Mouse (Mus musculus) liver, embryonic 11.5 days (tissue): Measurements from ENCODE around the gene Sass6. TPM values are rescaled to one million over a fixed set of nuclear protein-coding genes. Genes with fewer than 3 reads are reported as not detected.
"Not testable (repeated sequence)": the region's sequence is repeated elsewhere in the genome, so short reads cannot be mapped to it uniquely, and the experiment has no call there.

Experiments used
- ATAC-seq: fragments of 200-750 bp; cut with Nextera tagmentation; replicated peaks from 2 replicates; pipeline ENCODE4 v1.8.0; 2017; ENCODE audit warnings: moderate number of reproducible peaks, mild to moderate bottlenecking, moderate TSS enrichment, moderate library complexity; ENCODE audit not compliant: low FRiP score
- DNase-seq: peaks from one replicate; pipeline ENCODE4 v3.0.0-alpha.2; 2017; ENCODE audit warnings: low spot score
- H3K27ac ChIP-seq: fragments of 300-500 bp; sonication (generic); 2 replicates; pipeline ENCODE4 v1.5.1; 2014; ENCODE audit warnings: mild to moderate bottlenecking, low read depth, low read length, control low read depth
- H3K27me3 ChIP-seq: fragments of 300-500 bp; sonication (generic); replicated peaks from 2 replicates; pipeline ENCODE4 v1.6.1; 2014; ENCODE audit warnings: low read length, mixed read lengths; ENCODE audit not compliant: control insufficient read depth, insufficient read depth
- H3K36me3 ChIP-seq: fragments of 300-500 bp; sonication (generic); 2 replicates; pipeline ENCODE4 v1.6.1; 2014; ENCODE audit warnings: mild to moderate bottlenecking, low read length, moderate library complexity, mixed read lengths; ENCODE audit not compliant: control insufficient read depth, insufficient read depth
- H3K4me1 ChIP-seq: fragments of 300-500 bp; sonication (generic); replicated peaks from 2 replicates; pipeline ENCODE4 v1.6.1; 2014; ENCODE audit warnings: low read length, mixed read lengths; ENCODE audit not compliant: control insufficient read depth, insufficient read depth
- H3K4me2 ChIP-seq: fragments of 300-500 bp; sonication (generic); 2 replicates; pipeline ENCODE4 v1.6.1; 2014; ENCODE audit warnings: mild to moderate bottlenecking, control low read depth, moderate library complexity
- H3K4me3 ChIP-seq: fragments of 300-500 bp; sonication (generic); 2 replicates; pipeline ENCODE4 v1.5.1; 2014; ENCODE audit warnings: low read depth, low read length, control low read depth
- H3K9ac ChIP-seq: fragments of 300-500 bp; sonication (generic); 2 replicates; pipeline ENCODE4 v1.6.1; 2014; ENCODE audit warnings: low read depth, low read length, control low read depth
- H3K9me3 ChIP-seq: fragments of 300-500 bp; sonication (generic); 2 replicates; pipeline ENCODE4 v1.6.1; 2016; ENCODE audit warnings: low read length, inconsistent platforms, mixed read lengths; ENCODE audit not compliant: control insufficient read depth
- WGBS: fragments of 180-500 bp; shearing (Covaris S2); extraction: QIAGEN DNeasy Blood & Tissue Kit; methylation state at CpG from one replicate; pipeline ENCODE4 v1.1.7; 2014; 5-methylcytosine and 5-hydroxymethylcytosine counted together
- polyA plus RNA-seq: library from polyadenylated mRNA; unstranded; fragments of >200 nt; fragmentation: Nextera tagmentation; extraction: Ambion mirVana; gene quantifications from 2 replicates; pipeline ENCODE4 v1.2.1, GENCODE M21; 2014

Gene Sass6
- polyA plus RNA-seq, 1 experiment from 2014 or later = 30.4 TPM

DNA sequence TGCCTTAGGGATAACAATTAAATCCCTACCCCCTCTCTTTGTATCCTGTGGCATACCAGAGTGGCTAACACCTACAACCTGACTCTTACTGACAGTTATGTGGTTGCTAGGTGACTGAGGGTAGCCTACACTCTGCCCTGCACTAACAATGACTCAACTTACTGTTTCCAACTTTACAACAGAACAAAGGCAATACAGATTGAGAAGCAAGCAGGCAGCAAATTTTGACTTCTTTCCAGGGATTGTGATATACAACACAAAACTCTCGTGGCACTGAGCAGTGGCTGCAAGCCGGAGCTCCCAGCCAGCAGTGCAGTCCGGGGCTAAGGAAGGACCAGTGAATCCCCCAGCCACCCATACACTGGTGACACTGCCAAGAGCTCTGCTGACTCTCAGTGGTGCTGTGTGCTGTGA is 57.3 kb downstream of the Sass6 start:
- Histone ChIP-seq H3K36me3 (peaks cover 4% of the 10 kb centered on the region; the same call in 1 of the 2 replicates), H3K4me3 (no peak overlapping the region), H3K27me3 (no peaks in the 10 kb centered on the region), H3K9ac (no peak overlapping the region), H3K27ac (no peak overlapping the region), H3K9me3 (no peaks in the 10 kb centered on the region), H3K4me2 (no peak overlapping the region), H3K4me1 (peaks cover 18% of the 10 kb centered on the region)
- 77% methylated on average over 3 of the region's 3 CpGs for WGBS
- ATAC-seq = 0 out of 2 replicates have a peak, but pooled peaks have one; percentile 26
- DNase-seq = no peak

DNA sequence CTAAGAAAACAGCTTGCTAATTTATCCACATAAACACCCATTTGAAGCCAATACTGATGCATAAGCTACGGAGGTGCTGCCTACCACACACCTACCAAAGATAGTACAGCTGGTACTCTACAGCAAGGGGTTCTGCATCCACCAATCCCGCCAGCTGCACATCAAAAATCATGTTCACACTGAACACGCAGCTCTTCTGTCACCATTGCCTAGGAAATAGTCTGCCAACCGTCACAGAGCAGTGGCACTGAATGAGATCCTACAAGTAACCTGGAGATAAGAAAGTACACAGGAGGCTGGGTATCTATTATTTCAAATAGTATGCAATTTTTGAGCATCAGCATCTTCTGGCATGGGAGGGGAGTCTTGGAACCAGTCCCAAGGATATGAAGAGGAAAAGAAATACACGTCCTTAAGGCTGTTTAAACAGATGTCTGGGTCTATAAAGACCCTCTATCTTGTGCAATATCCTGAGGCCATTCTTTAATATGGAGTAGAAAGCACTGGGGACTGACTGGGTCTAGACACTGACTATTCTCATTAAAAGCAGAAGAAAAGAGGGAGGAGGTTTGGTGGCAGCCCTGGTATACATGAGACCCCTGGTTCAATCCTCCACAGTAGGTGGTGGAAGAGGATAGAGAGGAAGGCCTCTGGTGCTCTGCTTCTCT is 58.6 kb downstream of the Sass6 start:
- ATAC-seq (no peak), DNase-seq (no peak)
- Histone ChIP-seq H3K9ac (no peak overlapping the region), H3K27me3 (no peaks in the 10 kb centered on the region), H3K4me3 (no peak overlapping the region), H3K4me2 (no peak overlapping the region), H3K4me1 (peaks cover 28% of the 10 kb centered on the region), H3K27ac (no peak overlapping the region), H3K36me3 (peaks cover 2% of the 10 kb centered on the region; the same call in 1 of the 2 replicates), H3K9me3 (no peaks in the 10 kb centered on the region)
- 71% methylated on average over 5 of the region's 5 CpGs for WGBS

DNA sequence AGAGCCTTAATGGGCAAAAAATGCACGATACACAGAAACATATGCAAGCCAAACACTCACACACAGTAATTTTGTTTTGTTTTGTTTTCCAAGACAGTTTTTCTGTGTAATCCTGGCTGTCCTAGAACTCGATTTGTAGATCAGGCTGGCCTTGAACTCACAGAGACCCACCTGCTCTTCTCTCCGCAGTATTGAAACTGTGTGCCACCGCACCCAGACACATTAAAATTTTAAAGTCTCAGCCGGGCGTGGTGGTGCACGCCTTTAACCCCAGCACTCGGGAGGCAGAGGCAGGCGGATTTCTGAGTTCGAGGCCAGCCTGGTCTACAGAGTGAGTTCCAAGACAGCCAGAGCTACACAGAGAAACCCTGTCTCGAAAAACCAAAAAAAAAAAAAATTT is 59.3 kb downstream of the Sass6 start:
- H3K27ac ChIP-seq, H3K9me3 ChIP-seq, H3K36me3 ChIP-seq, H3K4me3 ChIP-seq, H3K4me2 ChIP-seq, ATAC-seq, H3K27me3 ChIP-seq, DNase-seq, H3K9ac ChIP-seq: not testable (repeated sequence)
- WGBS = 83% methylated on average over 11 of the region's 11 CpGs
- H3K4me1 ChIP-seq = peaks cover 31% of the 10 kb centered on the region

- DNase-seq = no peak
- Histone ChIP-seq H3K4me1 (peaks cover 42% of the 10 kb centered on the region), H3K4me3 (no peak overlapping the region), H3K27me3 (no peaks in the 10 kb centered on the region), H3K9me3 (no peaks in the 10 kb centered on the region), H3K4me2 (no peak overlapping the region), H3K9ac (no peak overlapping the region), H3K36me3 (no peaks in the 10 kb centered on the region), H3K27ac (no peak overlapping the region)
- no peak for ATAC-seq
- 75% methylated on average over 7 of the region's 7 CpGs for WGBS
These were observed 61.6 kb downstream of the Sass6 start for GRCm38 (mm10) chr3:116656184-116656965.

GRCm38 (mm10) chr3:116658928-116659565 is 64.3 kb downstream of the Sass6 start:
- Histone ChIP-seq H3K27ac (no peak overlapping the region; the same call in 1 of the 2 replicates), H3K36me3 (no peaks in the 10 kb centered on the region), H3K4me1 (peaks cover 32% of the 10 kb centered on the region), H3K4me3 (no peak overlapping the region), H3K9ac (no peak overlapping the region), H3K27me3 (no peaks in the 10 kb centered on the region), H3K9me3 (no peaks in the 10 kb centered on the region), H3K4me2 (peak overlapping the region; percentile 28)
- WGBS = 76% methylated on average over 15 of the region's 15 CpGs
- DNase-seq (no peak), ATAC-seq (no peak)

GRCm38 (mm10) chr3:116659856-116660430 is 65.2 kb downstream of the Sass6 start:
- Histone ChIP-seq H3K27me3 (no peaks in the 10 kb centered on the region), H3K4me2 (peak overlapping the region; percentile 60), H3K4me3 (peak overlapping the region; percentile 96; the same call in 1 of the 2 replicates), H3K9ac (no peak overlapping the region), H3K4me1 (peaks cover 31% of the 10 kb centered on the region), H3K27ac (no peak overlapping the region), H3K36me3 (no peaks in the 10 kb centered on the region), H3K9me3 (no peaks in the 10 kb centered on the region)
- no peak for ATAC-seq
- DNase-seq = no peak
- WGBS = 74% methylated on average over 13 of the region's 13 CpGs

- DNase-seq = no peak
- ATAC-seq = no peak
- Histone ChIP-seq H3K9ac (peak overlapping the region; percentile 96), H3K27me3 (no peaks in the 10 kb centered on the region), H3K27ac (peak overlapping the region; percentile 93), H3K4me1 (peaks cover 28% of the 10 kb centered on the region), H3K9me3 (no peaks in the 10 kb centered on the region), H3K36me3 (no peaks in the 10 kb centered on the region), H3K4me3 (peak overlapping the region; percentile 96), H3K4me2 (peak overlapping the region; percentile 60)
- WGBS = 5% methylated on average over 16 of the region's 16 CpGs
These were observed 66.6 kb downstream of the Sass6 start for GRCm38 (mm10) chr3:116661288-116661869.

DNA sequence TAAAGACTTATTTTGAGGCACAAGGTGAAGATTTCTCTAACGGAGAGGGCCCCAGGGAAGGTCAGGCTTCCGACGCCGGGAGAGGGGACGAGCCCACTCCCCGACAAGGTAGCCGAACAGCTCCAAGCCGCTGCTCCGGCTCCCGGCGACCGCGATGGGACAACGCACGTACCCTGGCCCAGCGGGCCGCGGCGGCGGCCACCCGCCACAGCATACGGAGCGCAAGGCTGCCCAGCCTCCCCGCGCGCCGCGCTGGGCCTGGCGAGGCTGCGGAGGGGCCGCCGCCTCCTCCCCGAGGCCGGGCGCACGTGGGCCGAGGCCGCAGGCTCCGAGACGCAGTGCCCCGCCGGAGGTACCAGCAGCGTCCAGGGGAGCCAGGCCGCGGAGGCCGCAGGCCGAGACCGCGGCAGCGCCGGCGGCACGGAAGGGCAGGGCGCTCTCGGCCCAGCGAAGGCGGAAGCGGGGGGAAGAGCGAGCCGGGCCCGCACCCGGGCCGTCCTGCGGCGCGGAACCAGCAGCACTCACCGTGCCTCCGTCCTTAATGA is 67.2 kb downstream of the Sass6 start:
- ATAC-seq (peak; percentile 80), DNase-seq (peak; percentile 72)
- Histone ChIP-seq H3K27me3 (no peaks in the 10 kb centered on the region), H3K36me3 (no peaks in the 10 kb centered on the region), H3K27ac (peak overlapping the region; percentile 93), H3K4me3 (peak overlapping the region; percentile 96), H3K9ac (peak overlapping the region; percentile 96), H3K9me3 (no peaks in the 10 kb centered on the region), H3K4me1 (peaks cover 28% of the 10 kb centered on the region), H3K4me2 (peak overlapping the region; percentile 60)
- WGBS = under 1% methylated on average over 67 of the region's 68 CpGs
